Mouse (Mus musculus) cerebellum, adult (tissue): ENCODE measurements at regions not wholly inside any gene's neighbourhood (a gene's known extent, or its start where the extent isn't known, plus 50 kb on each side); places are given as distances from the start of the nearest gene placed in this dataset.

ENCODE experiments used
- ATAC-seq: cut with Nextera tagmentation; 2 replicates; pipeline ENCODE4 v1.9.2; 2017; ENCODE audit warnings: mild to moderate bottlenecking, moderate library complexity, mixed read lengths; ENCODE audit not compliant: insufficient number of reproducible peaks, low FRiP score, low TSS enrichment

DNA sequence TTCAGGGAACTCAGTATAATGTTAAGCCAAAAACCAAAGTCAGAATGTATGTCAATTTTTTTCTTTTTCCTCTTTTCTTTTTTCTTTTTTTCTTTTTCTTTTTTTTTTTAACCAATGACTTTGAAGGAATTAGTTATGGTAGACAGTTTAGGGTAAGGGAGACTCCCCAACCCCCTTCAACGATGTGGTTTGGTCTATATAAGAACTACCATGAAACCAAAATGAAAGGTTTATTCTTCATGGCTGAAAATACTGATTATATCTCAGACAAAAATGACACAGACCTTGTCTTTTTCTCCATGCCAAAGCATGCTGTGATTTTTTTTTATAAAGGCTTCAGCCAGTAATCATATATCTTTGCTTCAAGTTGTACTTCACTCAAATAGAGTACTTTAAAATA, 526.7 kb downstream of the Ptprc start:
- ATAC-seq, result no peak

DNA sequence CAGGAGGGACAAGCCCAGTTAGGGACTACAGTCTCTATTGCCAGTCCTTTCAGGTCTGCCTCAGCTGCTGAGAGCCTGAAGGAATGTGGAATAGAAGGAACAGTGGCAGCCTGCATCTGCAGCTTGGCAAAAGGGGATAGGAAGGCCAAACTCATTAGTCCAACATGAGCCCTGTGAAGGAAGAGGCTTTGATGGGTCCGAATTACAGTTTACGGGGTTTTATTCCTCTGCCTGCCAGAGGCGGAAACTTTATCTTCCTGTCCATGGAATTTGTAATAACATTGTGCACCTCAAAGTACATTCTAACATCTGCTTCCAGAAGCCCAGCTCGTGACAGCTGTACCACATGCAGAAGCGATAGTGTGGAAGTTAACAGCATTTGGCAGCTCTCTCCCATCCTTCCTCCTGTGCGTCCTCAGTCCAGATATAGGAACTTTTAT, 530.9 kb downstream of the Ptprc start:
- ATAC-seq, result no peak

- no peak for ATAC-seq
These were observed 532.0 kb downstream of the Ptprc start for GRCm38 (mm10) chr1:137643508-137643907.

GRCm38 (mm10) chr1:137640848-137641247, 534.7 kb downstream of the Ptprc start:
- no peak for ATAC-seq

GRCm38 (mm10) chr1:137636947-137637346, 538.6 kb downstream of the Ptprc start:
- no peak for ATAC-seq

- no peak for ATAC-seq
These were observed 539.1 kb downstream of the Ptprc start for GRCm38 (mm10) chr1:137636321-137636944.

DNA sequence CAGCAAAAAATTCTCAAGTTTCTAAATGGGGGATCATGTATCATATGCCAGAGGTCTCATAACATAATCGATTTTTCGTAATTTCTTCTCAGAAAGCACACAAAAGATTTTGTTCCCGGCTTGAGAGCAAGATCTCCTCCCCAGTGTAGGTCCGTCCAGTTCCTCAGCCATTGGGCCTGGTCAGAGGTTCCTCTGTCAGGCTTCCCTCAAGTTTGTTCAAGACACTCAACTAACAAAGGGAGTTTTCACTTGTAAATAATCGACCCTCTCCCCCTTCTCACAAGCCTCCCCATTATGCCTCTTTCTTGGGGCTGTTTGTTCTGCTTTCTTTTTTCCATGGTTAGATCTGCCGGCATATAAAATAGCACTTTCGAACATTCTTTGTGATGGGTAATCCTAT, 539.7 kb downstream of the Ptprc start:
- ATAC-seq, result no peak

- ATAC-seq, result no peak
These were observed 544.0 kb downstream of the Ptprc start for GRCm38 (mm10) chr1:137631546-137631945.

- ATAC-seq, result no peak
These were observed 554.8 kb downstream of the Ptprc start for GRCm38 (mm10) chr1:137620672-137621071.

DNA sequence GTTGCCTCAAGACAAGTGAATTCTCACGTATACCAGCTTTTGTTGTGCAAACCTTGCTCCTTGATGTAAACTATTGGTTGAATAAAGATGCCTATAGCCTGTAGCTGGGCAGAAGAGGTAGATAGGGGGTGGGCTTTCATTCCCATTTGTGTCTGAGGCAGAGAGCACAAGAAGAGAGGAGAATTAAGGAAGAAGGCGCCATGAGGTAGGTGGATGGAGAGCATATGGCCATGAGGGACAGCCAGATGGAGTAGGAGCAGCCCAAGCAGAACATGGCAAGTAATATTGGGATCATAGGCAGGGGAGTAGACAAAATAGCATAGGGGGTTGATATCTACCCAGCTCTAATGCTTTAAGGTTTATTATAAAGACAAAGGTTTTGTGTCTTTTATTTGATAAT, 557.3 kb downstream of the Ptprc start:
- peak; percentile 89 for ATAC-seq

GRCm38 (mm10) chr1:137617513-137617912, 558.0 kb downstream of the Ptprc start:
- peak; percentile 58 for ATAC-seq

- ATAC-seq, result no peak
These were observed 568.8 kb downstream of the Ptprc start for GRCm38 (mm10) chr1:137606716-137607115.

DNA sequence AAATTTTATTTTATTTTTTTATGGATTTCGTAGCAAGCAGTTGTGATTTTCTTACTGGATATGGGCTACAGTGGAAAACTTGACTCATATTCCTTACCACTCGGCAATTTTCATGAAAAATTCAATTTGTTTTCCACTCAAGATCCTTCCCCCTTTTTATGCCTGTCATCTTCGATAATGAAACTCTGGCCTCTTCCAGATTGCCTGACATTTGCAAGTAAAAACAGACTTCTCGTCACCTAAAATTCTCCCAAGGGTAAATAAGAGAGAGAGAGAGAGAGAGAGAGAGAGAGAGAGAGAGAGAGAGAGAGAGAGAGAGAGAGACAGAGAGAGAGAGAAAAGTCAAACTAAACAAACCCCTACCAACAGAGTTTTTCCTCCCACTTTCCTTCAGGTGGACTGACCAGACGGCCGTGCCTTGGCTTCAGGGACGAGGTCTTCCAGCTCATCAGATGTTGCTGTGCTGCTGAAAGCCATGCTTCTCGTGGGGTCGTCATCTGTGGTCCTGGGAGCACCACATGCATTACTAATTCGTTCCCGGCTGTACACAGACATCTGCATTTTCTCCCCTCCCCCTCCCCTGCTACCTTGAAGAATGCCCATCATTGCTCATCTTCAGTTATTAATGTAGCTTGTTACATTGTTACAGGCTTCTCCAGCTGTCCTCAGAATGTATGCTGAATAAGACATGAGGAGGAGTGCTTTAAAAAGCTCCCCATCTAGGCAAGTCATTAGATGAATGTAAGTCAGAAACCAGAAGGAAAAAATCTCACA, 569.4 kb downstream of the Ptprc start:
- no peak for ATAC-seq

DNA sequence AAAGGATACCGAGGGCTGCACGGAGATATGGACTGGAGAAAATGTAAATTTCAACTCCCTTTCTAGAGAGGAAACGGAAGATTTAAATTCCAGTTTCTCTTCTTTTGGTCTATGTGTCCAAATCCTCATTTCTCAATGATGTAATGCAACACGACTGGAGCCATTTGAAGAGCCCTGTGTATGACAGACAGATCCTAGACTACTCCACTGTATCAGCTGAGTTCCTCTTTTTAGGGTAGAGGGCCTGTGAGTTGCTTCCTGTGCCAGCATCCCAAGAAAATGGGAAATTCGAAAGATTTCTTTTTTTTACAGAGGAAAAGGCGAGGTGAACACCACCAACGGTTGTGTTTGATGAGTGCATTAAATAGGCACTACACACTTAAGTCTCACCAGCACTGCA, 581.8 kb downstream of the Ptprc start:
- ATAC-seq, result no peak

GRCm38 (mm10) chr1:137591891-137592290, 583.6 kb downstream of the Ptprc start:
- no peak for ATAC-seq

- ATAC-seq, result peak; percentile 52
These were observed 584.2 kb downstream of the Ptprc start for GRCm38 (mm10) chr1:137591295-137591694.

GRCm38 (mm10) chr1:137588304-137589300, 586.9 kb downstream of the Ptprc start:
- ATAC-seq, result peak; percentile 69

DNA sequence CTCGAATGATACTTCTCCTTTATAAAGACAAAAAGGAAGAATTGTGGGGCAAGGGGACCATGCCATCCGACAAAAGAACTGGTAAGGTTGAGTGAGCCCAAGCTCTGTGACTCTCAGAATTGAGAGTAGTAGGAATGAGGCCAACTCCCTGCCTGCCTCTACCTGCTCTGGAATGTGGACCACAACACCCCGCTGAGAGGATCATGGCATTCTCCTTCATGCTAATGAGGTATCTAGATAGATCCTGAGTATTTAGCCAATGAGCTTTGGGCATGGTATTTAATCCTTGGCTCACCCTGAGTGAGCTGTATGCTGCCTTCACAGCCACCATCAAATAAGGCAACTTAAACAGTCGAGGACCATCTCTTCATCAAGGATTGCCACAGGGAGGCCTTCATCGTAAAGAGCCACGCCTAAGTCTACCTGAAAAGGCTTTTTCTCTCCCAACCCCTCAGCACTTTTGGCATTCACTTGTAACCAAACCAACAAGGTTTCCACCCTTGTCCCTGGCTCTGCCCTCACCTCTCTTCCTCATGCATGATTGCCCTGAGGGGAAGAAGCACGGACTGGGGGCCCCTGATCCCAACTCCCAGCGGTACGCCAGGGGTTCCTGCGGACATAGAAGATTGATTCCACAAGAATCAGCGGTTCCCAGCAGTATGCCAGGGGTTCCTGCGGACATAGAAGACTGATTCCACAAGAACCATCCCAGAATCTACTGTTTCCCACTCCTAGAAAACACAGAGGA, 587.9 kb downstream of the Ptprc start:
- ATAC-seq, result no peak

- ATAC-seq, result no peak
These were observed 590.8 kb downstream of the Ptprc start for GRCm38 (mm10) chr1:137584696-137585095.

GRCm38 (mm10) chr1:137584104-137584675, 591.3 kb downstream of the Ptprc start:
- ATAC-seq, result no peak
